Mouse (Mus musculus): ENCODE measurements around the gene Klf1. TPM values are rescaled to one million over a fixed set of nuclear protein-coding genes. Genes with fewer than 3 reads are reported as not detected.
A peak's percentile ranks its signal among the peaks of the same experiment; 100 is the strongest.

Gene Klf1
- polyA plus RNA-seq (2012; rRNA removed), result 0.23 and 0.35 TPM in 2 replicates

DNA sequence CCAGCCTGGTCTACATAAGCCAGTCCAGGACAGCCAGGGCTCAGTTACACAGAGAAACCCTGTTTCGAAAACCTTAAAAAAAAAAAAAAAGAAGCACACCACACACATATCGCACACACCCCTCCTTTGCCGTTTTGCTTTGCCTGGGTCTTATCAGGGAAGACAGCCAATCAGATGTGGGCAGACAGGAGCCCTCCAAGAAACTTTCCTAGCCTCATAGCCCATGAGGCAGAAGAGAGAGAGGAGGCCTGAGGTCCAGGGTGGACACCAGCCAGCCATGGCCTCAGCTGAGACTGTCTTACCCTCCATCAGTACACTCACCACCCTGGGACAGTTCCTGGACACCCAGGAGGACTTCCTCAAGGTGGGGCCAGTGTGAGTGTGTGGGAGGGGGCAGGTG, at the start of gene Klf1:
Gene Klf1, plus strand, starts transcription at position 177 of the 400 bp plus-strand sequence.
- Histone ChIP-seq H3K4me1 (ENCODE audit: control insufficient read depth, insufficient read depth, low read length) (peaks cover 1% of the 10 kb centered on the region; the same call in 1 of the 2 replicates), H3K27ac (ENCODE audit: insufficient read depth, low read length) (no peak within 1 kb of the TSS), H3K4me3 (ENCODE audit: insufficient read depth, low read length) (peak within 1 kb of the TSS; percentile 39)
- TF ChIP-seq CTCF (IDR thresholded peaks at IDR 0.05; ENCODE audit: extremely low read depth, insufficient read depth, low read length) (no peak), POLR2A (IDR thresholded peaks at IDR 0.05; ENCODE audit: extremely low read depth, insufficient read depth, low read length) (no peak)

DNA sequence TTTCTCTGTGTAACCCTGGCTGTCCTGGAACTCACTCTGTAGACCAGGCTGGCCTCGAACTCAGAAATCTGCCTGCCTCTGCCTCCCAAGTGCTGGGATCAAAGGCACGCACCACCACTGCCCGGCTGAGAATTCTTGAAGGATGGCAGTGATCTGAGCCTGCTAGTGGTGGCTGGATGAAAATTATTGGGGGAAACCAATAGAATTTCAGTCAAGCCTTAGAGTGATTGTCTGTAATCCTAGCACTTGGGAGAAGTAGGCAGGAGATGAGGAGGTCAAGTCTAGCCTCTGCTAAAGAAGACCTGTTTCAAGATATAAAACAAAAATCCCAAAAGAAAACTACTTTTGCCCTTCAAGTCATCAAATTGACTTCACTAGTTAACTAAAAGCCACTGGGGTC, 45.3 kb upstream of the Klf1 start:
- H3K4me3 ChIP-seq (ENCODE audit: insufficient read depth, low read length), result peak overlapping the region; percentile 79; the same call in 1 of the 2 replicates
- peaks cover 4% of the 10 kb centered on the region for H3K4me1 ChIP-seq (ENCODE audit: control insufficient read depth, insufficient read depth, low read length)
- no peak for TF ChIP-seq POLR2A (IDR thresholded peaks at IDR 0.05; ENCODE audit: extremely low read depth, insufficient read depth, low read length)
- H3K27ac ChIP-seq (ENCODE audit: insufficient read depth, low read length), result no peak overlapping the region

DNA sequence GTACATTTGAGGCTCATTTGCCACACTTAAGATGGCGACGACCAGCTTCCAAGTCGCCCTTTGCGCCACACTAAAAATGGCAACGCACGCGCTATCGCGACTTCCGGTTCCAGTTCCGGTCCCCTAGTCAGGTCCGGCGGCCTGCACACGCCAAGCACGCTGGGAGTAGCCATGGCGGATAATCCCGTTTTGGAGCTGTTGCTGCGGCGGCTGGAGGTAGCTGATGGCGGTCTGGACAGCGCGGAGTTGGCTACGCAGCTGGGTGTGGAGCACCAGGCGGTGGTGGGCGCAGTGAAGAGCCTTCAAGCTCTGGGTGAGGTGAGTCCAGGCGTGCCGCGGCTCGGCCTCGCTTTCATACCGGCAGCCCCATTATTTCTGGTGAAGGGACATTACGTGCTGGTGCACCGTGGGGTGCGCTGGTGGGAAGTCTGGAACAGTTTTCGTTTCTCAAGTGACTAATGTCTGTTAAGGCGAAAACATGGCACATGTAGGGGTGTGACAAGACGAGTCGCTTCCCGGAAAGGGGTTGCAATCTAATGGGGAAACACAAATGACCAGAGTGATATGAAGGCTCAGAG, 44.8 kb upstream of the Klf1 start, which contains the start of gene Farsa:
Gene Farsa, plus strand, starts transcription at position 126 of the 578 bp plus-strand sequence.
- TF ChIP-seq CTCF (IDR thresholded peaks at IDR 0.05; ENCODE audit: extremely low read depth, insufficient read depth, low read length), result no peak
- peak; percentile 95 for TF ChIP-seq POLR2A (IDR thresholded peaks at IDR 0.05; ENCODE audit: extremely low read depth, insufficient read depth, low read length)
- Histone ChIP-seq H3K4me1 (ENCODE audit: control insufficient read depth, insufficient read depth, low read length) (peaks cover 4% of the 10 kb centered on the region), H3K4me3 (ENCODE audit: insufficient read depth, low read length) (peak within 1 kb of the TSS; percentile 79), H3K27ac (ENCODE audit: insufficient read depth, low read length) (no peak within 1 kb of the TSS)

DNA sequence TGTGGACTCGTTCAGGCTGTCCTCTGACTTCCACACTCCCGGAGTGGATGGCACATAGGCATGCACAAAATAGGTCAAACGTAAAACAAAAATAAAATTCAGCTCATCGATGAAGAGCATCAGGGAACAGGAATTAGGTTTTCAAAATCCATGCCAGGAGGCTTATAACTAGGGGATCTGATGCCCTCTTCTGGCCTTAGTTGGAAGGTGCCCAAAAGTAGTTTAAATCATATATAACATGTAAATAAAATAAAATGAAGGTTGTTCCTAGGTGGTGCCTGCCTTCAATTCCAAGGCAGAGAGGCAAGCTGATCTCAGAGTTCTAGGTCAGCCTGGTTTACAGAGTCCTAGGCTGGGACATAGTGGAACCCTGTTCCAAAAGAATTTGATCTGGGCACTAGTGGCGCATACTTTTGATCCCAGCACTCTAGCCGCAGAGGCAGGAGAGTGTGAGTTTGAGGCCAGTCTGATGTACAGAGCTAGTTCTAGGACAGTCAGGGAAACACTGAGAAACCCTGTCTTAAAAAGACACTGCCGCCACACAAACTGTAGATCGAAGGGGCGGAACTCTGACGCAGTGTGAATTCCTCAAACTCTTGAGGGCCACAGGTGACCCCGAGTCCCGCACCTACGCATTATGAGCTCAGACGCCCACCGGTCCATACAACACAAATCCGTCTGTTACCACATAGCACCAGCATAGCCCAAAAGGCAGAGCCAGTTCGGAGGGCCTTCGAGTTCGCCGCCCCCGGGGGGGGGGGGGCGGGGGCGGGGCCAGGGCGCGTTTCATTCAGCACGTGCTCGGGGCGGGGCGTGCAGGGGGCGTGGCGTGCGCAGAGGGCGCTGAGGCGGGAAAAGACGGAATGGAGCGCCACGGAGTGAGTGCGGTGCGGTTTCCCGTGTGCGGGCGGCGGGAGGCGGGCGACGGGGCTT, 30.1 kb upstream of the Klf1 start, which contains the start of gene Syce2:
Gene Syce2, plus strand, starts transcription at position 736 of the 933 bp plus-strand sequence.
- TF ChIP-seq CTCF (IDR thresholded peaks at IDR 0.05; ENCODE audit: extremely low read depth, insufficient read depth, low read length) (no peak), POLR2A (IDR thresholded peaks at IDR 0.05; ENCODE audit: extremely low read depth, insufficient read depth, low read length) (no peak)
- H3K4me1 ChIP-seq (ENCODE audit: control insufficient read depth, insufficient read depth, low read length), result no peaks in the 10 kb centered on the region
- H3K27ac ChIP-seq (ENCODE audit: insufficient read depth, low read length), result no peak within 1 kb of the TSS
- H3K4me3 ChIP-seq (ENCODE audit: insufficient read depth, low read length), result peak within 1 kb of the TSS; percentile 7; the same call in 1 of the 2 replicates

DNA sequence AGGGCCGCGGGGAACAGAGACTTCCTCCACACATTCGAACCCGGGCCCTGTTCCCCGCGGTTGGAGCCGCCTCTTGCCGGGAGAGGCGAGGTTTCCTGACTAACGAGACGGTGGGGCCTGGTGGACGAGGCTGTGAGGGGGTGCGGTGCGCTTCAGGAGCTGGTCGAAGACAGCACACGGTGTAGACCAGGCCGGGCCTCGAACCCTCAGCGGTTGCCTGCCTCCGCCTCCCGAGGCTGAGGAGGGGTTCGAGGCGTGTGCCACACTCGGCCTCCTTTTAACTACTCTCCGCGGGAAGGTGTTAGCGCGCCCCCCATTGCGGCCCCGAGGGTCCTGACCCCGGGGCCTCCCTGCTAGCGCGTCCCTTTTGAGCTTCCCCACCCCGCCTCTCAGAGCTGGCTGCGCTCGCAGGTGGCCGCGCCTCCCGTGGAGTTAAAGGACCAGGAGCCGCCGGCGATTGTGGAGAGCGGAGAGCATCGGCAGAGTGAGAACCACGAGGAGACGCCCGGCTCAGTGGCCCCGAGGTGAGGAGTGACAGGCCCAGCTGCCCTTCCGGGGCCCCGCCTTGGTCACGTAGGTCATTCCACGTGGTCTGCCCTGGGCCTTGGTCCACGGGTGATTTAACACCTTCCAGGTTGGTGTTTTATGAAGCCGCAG, 29.3 kb upstream of the Klf1 start:
- TF ChIP-seq POLR2A (IDR thresholded peaks at IDR 0.05; ENCODE audit: extremely low read depth, insufficient read depth, low read length) (no peak), CTCF (IDR thresholded peaks at IDR 0.05; ENCODE audit: extremely low read depth, insufficient read depth, low read length) (no peak)
- H3K4me3 ChIP-seq (ENCODE audit: insufficient read depth, low read length), result peak overlapping the region; percentile 7; the same call in 1 of the 2 replicates
- no peak overlapping the region for H3K27ac ChIP-seq (ENCODE audit: insufficient read depth, low read length)
- H3K4me1 ChIP-seq (ENCODE audit: control insufficient read depth, insufficient read depth, low read length), result no peaks in the 10 kb centered on the region

DNA sequence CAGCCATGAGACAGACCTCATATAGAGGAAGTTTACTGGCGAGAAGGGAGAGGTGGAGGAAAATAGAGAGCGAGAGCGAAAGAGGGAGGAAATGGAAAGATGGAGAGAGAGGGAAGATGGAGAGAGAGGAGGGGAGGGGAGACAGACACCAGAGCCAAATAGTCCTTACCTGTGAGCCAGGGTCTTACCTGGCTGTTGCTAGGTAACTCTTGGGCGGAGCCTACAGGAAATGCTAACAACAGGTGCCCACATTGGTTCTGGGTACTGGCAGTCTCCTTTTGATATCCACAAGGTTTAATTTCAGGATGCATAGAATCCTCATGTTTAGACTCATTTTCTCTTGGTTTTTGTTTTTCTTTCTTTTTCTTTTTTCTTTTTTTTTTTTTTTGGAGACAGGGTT, 28.7 kb upstream of the Klf1 start:
- no peak for TF ChIP-seq POLR2A (IDR thresholded peaks at IDR 0.05; ENCODE audit: extremely low read depth, insufficient read depth, low read length)
- no peak for TF ChIP-seq CTCF (IDR thresholded peaks at IDR 0.05; ENCODE audit: extremely low read depth, insufficient read depth, low read length)
- Histone ChIP-seq H3K27ac (ENCODE audit: insufficient read depth, low read length) (no peak overlapping the region), H3K4me1 (ENCODE audit: control insufficient read depth, insufficient read depth, low read length) (no peaks in the 10 kb centered on the region), H3K4me3 (ENCODE audit: insufficient read depth, low read length) (no peak overlapping the region)

DNA sequence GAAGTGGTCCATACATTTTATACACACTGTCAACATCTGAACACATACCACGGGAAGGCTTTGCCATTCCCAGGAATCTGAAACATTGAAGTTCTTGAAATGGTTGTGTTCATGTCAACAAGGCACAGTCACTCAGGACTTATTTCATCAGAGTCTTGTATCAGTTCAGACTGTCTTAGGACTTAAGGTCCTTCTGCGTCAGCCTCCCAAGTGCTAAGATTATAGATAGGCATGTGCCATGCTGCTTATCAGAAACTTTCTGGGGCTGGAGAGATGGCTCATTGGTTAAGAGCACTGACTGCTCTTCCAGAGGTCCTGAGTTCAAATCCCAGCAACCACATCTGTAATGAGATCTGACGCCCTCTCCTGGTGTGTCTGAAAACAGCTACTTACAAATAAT, 27.4 kb upstream of the Klf1 start:
- TF ChIP-seq CTCF (IDR thresholded peaks at IDR 0.05; ENCODE audit: extremely low read depth, insufficient read depth, low read length), result no peak
- no peak for TF ChIP-seq POLR2A (IDR thresholded peaks at IDR 0.05; ENCODE audit: extremely low read depth, insufficient read depth, low read length)
- H3K4me3 ChIP-seq (ENCODE audit: insufficient read depth, low read length), result no peak overlapping the region
- H3K4me1 ChIP-seq (ENCODE audit: control insufficient read depth, insufficient read depth, low read length), result no peaks in the 10 kb centered on the region
- H3K27ac ChIP-seq (ENCODE audit: insufficient read depth, low read length), result no peak overlapping the region

DNA sequence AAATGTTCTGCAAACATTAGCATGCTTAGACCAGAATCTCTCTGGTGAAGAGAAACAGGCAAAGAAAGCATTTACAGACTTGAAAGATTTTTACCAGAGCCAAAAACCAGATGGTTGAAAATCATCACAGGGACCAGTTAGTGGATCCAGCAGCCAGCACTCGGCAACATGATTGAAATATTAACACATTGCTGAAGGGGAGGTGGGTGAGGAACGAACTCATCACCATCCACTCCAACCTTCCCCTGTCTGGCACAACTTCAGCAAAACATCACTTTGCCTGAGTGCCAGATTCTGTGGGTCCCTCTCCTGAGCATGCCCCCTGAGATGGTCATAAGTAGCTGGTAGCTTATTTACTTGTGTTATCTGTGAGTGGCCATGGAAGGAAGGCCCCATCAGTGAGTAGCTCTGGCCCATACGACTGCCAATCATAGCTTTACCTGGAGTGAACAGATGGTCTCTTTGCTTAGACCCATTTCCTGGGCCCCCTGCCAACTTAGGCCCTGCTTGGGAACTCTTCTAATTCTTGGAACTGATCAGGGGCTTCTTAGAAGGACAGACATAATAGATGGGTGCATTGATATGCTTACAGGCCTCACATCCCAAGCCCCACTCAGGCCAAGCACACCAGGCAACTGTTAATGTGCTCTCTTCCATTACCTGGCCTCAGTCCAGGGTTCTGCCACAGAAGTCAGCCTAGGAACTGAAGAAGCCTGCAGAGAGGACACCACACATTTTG, 24.3 kb upstream of the Klf1 start:
- no peak for TF ChIP-seq CTCF (IDR thresholded peaks at IDR 0.05; ENCODE audit: extremely low read depth, insufficient read depth, low read length)
- no peak for TF ChIP-seq POLR2A (IDR thresholded peaks at IDR 0.05; ENCODE audit: extremely low read depth, insufficient read depth, low read length)
- Histone ChIP-seq H3K4me3 (ENCODE audit: insufficient read depth, low read length) (no peak overlapping the region), H3K27ac (ENCODE audit: insufficient read depth, low read length) (no peak overlapping the region), H3K4me1 (ENCODE audit: control insufficient read depth, insufficient read depth, low read length) (no peaks in the 10 kb centered on the region)

DNA sequence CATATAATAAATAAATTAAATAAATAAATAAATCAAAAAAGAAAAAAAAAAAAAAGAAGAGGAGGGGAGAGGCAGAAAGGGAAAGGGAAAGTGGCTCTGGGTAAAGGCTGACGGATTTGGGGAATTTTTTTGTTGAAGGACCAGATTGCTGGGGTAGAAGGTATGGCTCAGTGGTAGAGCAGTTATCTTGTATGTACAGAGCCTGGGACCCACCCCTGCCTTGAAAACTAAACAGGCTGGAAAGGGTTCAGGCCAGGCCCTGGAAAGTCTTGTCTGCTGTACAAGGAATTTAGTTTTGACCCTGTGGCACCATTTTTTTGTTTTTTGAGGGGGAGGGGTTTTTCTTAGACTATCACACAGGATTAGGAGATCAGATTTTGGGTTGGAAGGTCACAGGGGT, 22.8 kb upstream of the Klf1 start:
- Histone ChIP-seq H3K4me1 (ENCODE audit: control insufficient read depth, insufficient read depth, low read length) (no peaks in the 10 kb centered on the region), H3K4me3 (ENCODE audit: insufficient read depth, low read length) (no peak overlapping the region), H3K27ac (ENCODE audit: insufficient read depth, low read length) (no peak overlapping the region)
- TF ChIP-seq POLR2A (IDR thresholded peaks at IDR 0.05; ENCODE audit: extremely low read depth, insufficient read depth, low read length), result no peak
- no peak for TF ChIP-seq CTCF (IDR thresholded peaks at IDR 0.05; ENCODE audit: extremely low read depth, insufficient read depth, low read length)

Measured in cortical plate, adult 2 months (tissue).